Mouse (Mus musculus) cerebellum, postnatal 14 days (tissue): ENCODE data around the gene Gba.

Source experiments
- DNase-seq, 2 experiments: peaks; one replicate each; pipeline ENCODE4 v3.0.0; 2021; ENCODE audit warnings: mixed read lengths in 2 of 2

The Gba gene

DNA sequence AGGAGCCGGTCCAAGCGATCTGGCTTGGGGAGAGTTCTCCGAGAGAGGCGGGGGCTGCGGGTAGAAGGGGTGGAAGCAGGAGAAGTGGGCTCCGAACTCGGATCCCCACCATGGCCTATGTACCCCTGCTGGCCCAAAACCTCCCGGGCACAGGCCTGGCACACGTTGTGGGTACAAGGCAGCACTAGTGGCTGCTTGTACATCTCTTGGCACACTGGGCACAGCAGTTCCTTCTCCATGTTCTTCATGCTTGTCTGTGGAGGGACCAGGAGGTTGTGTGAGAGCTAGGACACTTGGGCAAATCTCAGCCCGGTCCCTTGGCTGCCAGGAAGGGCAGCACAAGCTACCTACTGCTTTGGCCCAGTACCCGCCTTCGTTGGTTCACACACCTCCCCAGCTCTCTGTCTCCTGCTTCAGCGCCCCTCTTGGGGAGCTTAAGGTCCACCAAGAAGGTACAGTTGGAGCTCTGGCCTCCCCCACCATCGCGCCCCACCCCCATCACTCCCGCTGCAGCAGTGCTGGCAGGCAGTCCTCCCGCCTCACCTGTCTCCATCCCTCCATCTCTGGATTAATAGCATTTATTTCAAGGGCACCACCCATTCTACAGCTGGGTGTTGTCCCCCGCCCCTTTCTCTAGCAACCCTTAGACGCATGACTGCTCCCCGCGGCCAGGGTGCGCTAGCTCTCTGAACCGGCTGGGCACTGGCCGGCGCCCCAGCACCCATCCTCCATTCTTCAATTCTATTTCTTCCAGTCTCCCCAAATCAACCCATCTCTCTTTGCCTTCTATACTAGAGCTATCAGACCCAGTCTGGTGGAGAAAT, 41.6 kb downstream of the Gba start:
- peak; percentile 70 to 81 for DNase-seq

- peak; percentile 93 to 96 for DNase-seq
These were observed 42.4 kb downstream of the Gba start for GRCm38 (mm10) chr3:89244982-89245687.

DNA sequence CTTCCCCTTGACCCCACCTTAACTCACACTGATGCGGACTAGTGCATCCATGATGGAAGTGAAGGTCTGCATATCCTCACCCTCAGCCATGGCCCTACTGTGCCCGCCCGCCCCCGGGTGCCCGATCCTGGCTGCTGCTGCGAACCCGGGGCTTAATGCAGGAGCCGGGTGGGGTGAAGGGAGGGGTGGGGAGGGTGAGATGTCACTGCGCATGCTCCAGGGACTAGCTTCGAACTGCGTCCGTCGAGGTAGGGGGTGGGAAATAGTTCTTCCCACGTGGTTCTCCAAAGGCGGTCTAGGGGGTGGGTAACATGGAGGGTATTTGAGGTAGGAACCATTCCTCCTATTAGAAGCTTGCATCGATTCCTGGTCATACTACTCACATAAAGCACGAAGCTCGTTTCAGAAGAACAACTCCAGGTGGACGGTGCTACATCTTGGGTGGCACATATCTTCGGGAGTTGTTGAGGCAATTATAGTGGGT, 43.0 kb downstream of the Gba start, which contains the start of gene Krtcap2:
Krtcap2 (plus strand) TSS at position 279 of the 484 bp plus-strand sequence.
- DNase-seq = peak; percentile 87

DNA sequence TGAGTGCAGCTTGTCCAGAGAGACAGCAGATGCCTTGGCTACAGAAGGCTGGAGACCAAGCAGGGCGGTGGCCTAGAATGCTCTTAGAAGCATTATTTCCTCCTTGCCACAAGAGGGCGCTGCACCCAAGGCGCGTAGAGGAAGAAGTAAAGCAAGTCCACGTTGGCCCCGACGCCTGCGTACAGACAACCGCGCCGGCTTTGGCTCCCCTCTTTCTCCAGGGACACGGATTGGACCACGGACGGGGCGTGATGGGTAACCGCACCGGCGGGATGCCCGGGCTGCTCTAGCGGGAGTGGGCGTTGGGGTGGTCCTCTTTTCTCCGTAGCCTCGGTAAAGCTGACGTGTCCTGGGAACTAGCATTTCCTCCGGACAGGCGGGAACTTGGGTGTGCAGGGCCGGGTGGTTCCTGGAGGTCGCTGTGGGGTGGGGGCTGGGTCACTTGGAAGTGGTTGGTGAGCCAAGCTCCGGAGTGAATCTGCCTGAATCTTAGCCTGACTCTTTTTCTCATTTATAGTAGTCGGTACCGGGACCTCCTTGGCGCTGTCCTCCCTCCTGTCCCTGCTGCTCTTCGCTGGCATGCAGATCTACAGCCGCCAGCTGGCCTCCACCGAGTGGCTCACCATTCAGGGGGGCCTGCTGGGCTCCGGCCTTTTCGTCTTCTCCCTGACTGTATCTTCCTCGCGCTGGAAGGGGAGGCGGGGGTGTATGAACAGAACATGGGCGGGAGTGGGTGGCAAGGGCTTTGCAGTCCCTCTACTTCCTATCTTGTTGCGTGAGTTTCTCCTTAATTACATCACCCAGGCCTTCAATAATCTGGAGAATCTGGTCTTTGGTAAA, 43.8 kb downstream of the Gba start, which contains the start of gene Trim46:
Trim46 (minus strand) TSS at position 49 of the 840 bp plus-strand sequence.
- peak; percentile 95 to 96 for DNase-seq

DNA sequence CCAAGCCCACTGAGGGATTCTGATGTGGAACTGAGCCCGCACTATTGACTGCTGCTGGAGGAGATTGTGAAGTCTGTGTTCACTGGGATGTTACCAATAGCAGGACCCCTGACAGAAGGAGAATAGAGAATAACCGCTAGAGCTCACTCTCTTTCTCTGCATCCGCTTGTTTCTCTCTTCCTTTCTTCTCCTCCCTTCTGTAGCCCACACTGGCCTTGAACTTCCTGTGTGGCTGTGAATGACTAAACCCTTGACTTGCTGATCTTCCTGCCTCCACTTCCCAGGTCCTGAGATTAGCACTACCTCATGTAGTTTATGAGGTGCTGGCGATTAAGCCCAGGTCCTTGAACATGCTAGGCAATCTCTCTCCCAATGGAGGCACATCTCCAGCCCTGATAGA, 44.7 kb downstream of the Gba start:
- DNase-seq = peak in 1 of 2 experiments; percentile 5

GRCm38 (mm10) chr3:89250435-89251040, 47.8 kb downstream of the Gba start:
- peak; percentile 84 to 88 for DNase-seq

GRCm38 (mm10) chr3:89251365-89251895, 48.7 kb downstream of the Gba start:
- DNase-seq = no peak

- no peak for DNase-seq
These were observed 52.3 kb downstream of the Gba start for GRCm38 (mm10) chr3:89254994-89255393.

- DNase-seq = no peak
These were observed 53.4 kb downstream of the Gba start for GRCm38 (mm10) chr3:89256177-89256576.
